Mouse (Mus musculus): Measurements from ENCODE around the gene Sfn.

Gene Sfn

GRCm38 (mm10) chr4:133601721-133602218, at the start of gene Sfn:
TSS of gene Sfn (minus strand) at chr4:133602168.
- CTCF ChIA-PET, result interaction anchor here (1.2 kb wide), 1 partner anchor 34 kb away, joined by 3 read pairs; no protein-coding TSS in a partner anchor

GRCm38 (mm10) chr4:133651445-133651844, 49.5 kb upstream of the Sfn start:
- CTCF ChIA-PET, result interaction anchor here (1.0 to 1.7 kb wide), 2 partner anchors 10 to 19 kb away, joined by 3 to 5 read pairs; no protein-coding TSS in a partner anchor

GRCm38 (mm10) chr4:133649989-133650699, 48.2 kb upstream of the Sfn start, which contains the start of gene Zdhhc18:
TSS of gene Zdhhc18 (minus strand) at chr4:133650154.
- CTCF ChIA-PET, result interaction anchor here (0.6 to 1.7 kb wide), 7 partner anchors 10 to 185 kb away, joined by 3 to 5 read pairs (median 5); no protein-coding TSS in a partner anchor

- CTCF ChIA-PET, result interaction anchor here (0.7 to 1.2 kb wide), 3 partner anchors 17 to 54 kb away, joined by 3 read pairs; no protein-coding TSS in a partner anchor
Observed at GRCm38 (mm10) chr4:133649464-133649863, 47.5 kb upstream of the Sfn start.

- CTCF ChIA-PET, result no interaction called here
Observed at GRCm38 (mm10) chr4:133645680-133646079, 43.7 kb upstream of the Sfn start.

GRCm38 (mm10) chr4:133645195-133645594, 43.2 kb upstream of the Sfn start:
- CTCF ChIA-PET, result no interaction called here

DNA sequence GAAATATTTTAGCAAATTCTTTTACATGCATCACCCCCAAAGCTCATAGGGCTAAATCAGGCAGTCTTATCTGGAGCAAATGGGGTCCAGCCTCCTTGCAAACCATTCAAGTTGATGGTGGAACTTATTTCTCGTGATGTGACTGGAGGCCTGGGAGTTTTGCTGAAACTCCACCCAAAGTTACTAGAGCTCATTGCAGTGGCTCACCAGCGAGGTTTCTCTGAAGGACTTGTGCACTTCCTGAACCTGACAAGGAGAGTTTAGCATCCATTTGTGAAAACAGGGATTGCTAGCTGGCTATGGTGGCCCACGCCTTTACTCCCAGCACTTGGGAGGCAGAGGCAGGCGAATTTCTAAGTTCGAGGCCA, 32.1 kb upstream of the Sfn start:
- CTCF ChIA-PET, result interaction anchor here (0.6 to 1.3 kb wide), 3 partner anchors 13 to 191 kb away, joined by 3 to 4 read pairs (median 3); no protein-coding TSS in a partner anchor

DNA sequence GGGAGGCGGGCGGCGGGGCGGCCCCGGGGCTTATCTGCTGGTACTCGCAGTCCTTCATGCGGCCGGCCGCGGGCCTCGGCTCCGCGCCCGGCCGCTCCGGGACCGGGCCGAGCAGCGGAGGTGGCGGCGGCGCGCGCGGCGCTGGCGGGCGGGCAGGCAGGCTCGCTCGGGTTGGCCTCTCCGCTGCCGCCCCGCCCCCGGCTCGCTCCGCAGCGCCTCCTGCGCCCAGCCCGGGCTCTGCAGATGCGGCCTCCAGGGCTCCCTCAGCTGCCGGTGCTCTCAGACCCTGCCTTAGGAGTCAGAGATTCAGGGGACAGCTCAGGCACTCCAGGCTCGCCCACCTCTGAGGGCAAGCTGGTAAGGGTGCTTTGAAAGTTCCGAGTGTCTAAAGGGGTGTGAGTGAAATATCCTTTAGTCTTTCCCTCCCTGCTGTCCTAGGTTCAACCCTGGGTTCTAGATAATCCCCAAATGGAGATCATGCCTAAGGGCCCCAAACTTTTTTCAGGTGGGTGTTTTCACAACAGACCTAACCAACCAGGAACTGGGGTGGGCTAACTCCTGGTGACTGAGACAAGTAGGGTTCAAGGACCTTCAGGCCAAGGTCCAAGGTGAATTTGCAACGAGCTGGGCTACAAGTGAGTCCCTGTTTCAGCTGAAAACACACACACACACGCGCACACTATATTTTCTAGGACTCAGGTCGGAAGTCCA, 31.5 kb upstream of the Sfn start:
- CTCF ChIA-PET, result interaction anchor here (0.9 to 2.1 kb wide), 3 partner anchors 13 to 28 kb away, joined by 3 to 7 read pairs (median 3); no protein-coding TSS in a partner anchor

- CTCF ChIA-PET, result interaction anchor here (0.6 to 2.1 kb wide), 6 partner anchors 8 to 982 kb away, joined by 3 to 7 read pairs (median 6); no protein-coding TSS in a partner anchor
Observed at GRCm38 (mm10) chr4:133632483-133633327, 30.7 kb upstream of the Sfn start.

GRCm38 (mm10) chr4:133631769-133632411, 29.9 kb upstream of the Sfn start:
- CTCF ChIA-PET, result interaction anchor here (0.6 to 2.1 kb wide), 6 partner anchors 8 to 943 kb away, joined by 3 to 7 read pairs (median 4); no protein-coding TSS in a partner anchor

- CTCF ChIA-PET, result interaction anchor here (0.6 to 2.1 kb wide), 3 partner anchors 10 to 944 kb away, joined by 3 to 7 read pairs (median 5); no protein-coding TSS in a partner anchor
Observed at GRCm38 (mm10) chr4:133631071-133631768, 29.3 kb upstream of the Sfn start.

- CTCF ChIA-PET, result no interaction called here
Observed at GRCm38 (mm10) chr4:133630326-133630920, 28.5 kb upstream of the Sfn start.

GRCm38 (mm10) chr4:133629191-133629590, 27.2 kb upstream of the Sfn start:
- CTCF ChIA-PET, result interaction anchor here (0.6 to 1.3 kb wide), 2 partner anchors 16 to 233 kb away, joined by 4 read pairs; no protein-coding TSS in a partner anchor

- CTCF ChIA-PET, result interaction anchor here (0.6 to 1.3 kb wide), 2 partner anchors 15 to 234 kb away, joined by 4 read pairs; no protein-coding TSS in a partner anchor
Observed at GRCm38 (mm10) chr4:133628517-133628916, 26.5 kb upstream of the Sfn start.

GRCm38 (mm10) chr4:133627039-133627438, 25.1 kb upstream of the Sfn start:
- CTCF ChIA-PET, result interaction anchor here (0.6 to 1.7 kb wide), 2 partner anchors 17 to 182 kb away, joined by 3 to 5 read pairs; no protein-coding TSS in a partner anchor

DNA sequence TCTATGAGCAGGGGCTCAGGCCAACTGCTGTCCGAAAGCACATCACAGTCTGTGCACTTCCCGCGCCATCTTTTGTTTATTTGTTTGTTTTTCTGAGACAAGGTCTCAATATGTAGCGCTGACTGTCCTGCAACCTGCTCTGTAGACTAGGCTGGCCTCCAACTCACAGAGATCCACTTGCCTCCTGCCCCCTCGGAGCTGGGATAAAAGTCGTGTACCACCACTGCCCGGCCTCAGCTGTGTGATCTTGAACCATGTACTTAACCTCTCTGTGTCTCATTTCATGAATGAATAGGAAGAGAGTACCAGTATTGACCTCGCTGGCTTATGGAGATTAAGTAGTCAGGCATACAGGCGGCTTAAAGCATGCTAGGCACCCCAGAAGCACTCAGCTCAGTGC, 24.7 kb upstream of the Sfn start:
- CTCF ChIA-PET, result interaction anchor here (0.6 to 1.7 kb wide), 3 partner anchors 17 to 183 kb away, joined by 3 to 5 read pairs (median 3); no protein-coding TSS in a partner anchor

DNA sequence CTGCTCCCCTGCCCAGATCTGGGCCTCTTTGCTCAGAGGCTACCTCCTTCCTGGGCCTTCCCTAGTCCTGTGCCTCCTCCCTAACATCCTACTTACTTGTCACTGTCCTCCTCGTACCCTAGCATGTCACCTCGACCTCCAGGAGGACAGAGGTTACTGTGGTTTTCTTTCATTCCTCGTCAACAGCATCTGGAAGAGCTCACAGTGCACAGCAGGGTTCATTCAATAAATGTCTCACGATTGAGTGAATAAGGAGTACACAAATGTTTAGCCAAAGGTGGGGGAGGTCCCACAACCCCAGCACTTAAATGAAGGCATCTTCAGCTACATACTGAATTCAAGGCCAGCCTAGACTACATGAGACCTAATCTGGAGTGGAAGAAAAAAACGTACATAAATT, 24.3 kb upstream of the Sfn start:
- CTCF ChIA-PET, result interaction anchor here (0.6 to 1.7 kb wide), 4 partner anchors 16 to 211 kb away, joined by 3 to 5 read pairs (median 4); no protein-coding TSS in a partner anchor

DNA sequence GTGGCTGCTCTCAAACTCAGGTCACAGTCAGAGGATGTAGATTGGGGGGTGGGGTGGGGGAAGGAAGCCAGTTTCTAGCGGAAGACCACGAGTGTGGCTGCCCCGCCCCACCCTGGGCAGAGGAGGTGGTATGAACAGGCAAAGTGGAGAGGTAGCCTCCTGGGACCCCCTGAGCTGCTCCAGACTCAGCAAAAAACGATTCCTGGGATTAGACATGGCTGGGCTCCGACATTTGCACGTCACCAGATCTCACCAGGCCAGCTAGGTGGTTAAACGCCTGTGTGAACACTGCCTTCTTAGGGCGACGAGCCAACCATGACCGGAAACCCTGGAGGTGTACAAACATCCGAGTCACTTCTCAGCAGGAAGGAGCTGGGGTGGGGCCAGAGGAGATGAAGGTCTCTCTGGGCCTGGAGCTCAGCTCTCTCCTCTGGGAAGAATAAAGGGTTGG, 23.7 kb upstream of the Sfn start:
- CTCF ChIA-PET, result interaction anchor here (0.6 to 1.4 kb wide), 3 partner anchors 29 to 811 kb away, joined by 3 to 4 read pairs (median 4); no protein-coding TSS in a partner anchor

- CTCF ChIA-PET, result interaction anchor here (0.6 to 0.9 kb wide), 2 partner anchors 8 to 810 kb away, joined by 4 to 6 read pairs; no protein-coding TSS in a partner anchor
Observed at GRCm38 (mm10) chr4:133624830-133625229, 22.9 kb upstream of the Sfn start.

All from spleen, embryonic (tissue).